Mouse (Mus musculus): Measurements from ENCODE around the gene Ppp1r9b.

DNA sequence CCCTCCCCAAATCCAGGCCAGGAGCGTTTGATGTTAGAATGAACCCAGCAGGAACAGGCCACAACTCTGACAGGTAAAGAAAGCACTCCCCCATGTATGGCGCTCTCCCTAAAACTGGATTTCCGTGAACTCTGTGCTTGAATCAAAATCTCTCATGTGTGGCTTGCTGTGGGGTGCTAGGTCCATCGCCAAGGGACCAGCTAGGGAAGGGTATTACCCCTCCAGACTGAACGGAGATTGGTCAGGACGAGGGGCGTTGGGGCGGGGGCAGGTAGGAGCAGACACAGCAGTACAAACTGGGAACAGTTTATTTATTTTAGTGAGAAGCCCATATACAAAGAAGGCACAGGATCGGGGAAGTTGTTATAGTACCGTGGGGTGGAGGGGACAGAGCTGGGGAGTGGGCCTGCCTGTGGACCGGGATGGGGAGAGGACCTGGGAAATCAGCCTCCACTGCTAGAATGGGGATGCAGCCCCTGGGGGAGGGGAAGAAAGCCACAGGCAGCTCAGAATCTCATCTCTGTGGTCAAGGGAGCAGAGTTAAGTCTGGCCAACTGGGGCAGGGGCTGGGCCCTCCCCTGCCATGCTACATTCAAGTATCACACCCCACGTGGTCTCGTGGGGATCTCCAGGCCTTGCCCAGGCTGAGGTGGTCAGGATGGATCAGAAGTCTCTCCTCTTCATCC, 53.5 kb downstream of the Ppp1r9b start:
- no peak for TF ChIP-seq CTCF (IDR thresholded peaks at IDR 0.05; ENCODE audit: low read depth, low read length)
- no peak for TF ChIP-seq POLR2A (IDR thresholded peaks at IDR 0.05; ENCODE audit: extremely low read depth, insufficient read depth, low read length)
